ENCODE assay signal across 9 mouse cellular contexts in the genomic region with DNA sequence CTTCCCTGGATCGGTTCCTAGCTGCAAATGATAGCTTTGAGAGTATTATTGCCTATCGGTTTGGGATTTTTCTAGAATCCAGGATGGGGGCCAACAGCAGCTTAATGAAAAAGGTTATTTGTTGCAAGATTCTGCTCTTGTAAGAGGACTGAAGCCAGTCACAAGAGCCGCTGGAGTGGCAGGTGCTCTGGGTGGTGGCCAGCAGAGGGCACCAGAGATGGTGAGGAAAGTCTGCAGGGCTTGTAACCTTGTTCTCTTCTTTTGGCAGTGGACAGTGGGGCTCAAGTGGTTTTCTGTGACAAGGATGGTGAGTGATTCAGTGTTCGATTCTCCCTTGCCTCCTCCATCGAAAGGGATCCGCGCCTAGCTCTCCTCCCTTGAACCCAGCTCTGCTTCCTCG. TPM values are rescaled to one million over a fixed set of nuclear protein-coding genes. Genes with fewer than 3 reads are reported as not detected.
A peak's percentile ranks its signal among the peaks of the same experiment; 100 is the strongest.
DNase-seq lines count a peak whose midpoint lies in the region; ATAC-seq and TF ChIP-seq lines count a peak whose summit lies in the region.
"Had no signal": no experiment of that assay in that cellular context is flagged by ENCODE, and none has a peak within 500 bp of the region (broad histone marks: within the 10 kb centered on the region; RNA-seq: fewer than 3 reads in every experiment).

No protein-coding gene starts in this region.

- H3K4me2 ChIP-seq in neural tube, embryonic 15.5 days, result no peak overlapping the region
- no peak overlapping the region for H3K4me2 ChIP-seq in intestine, postnatal 0 days (replicated peaks; ENCODE audit: low read depth)
- no peak overlapping the region for H3K4me2 ChIP-seq in neural tube, embryonic 13.5 days
- H3K4me2 ChIP-seq: embryonic facial prominence, embryonic 15.5 days had no signal

- H3K36me3 ChIP-seq in neural tube, embryonic 15.5 days, result no peaks in the 10 kb centered on the region
- H3K36me3 ChIP-seq in intestine, postnatal 0 days (ENCODE audit: control insufficient read depth, insufficient read depth), result no peaks in the 10 kb centered on the region
- no peaks in the 10 kb centered on the region for H3K36me3 ChIP-seq in neural tube, embryonic 13.5 days
- H3K36me3 ChIP-seq in thymus, adult 2 months (ENCODE audit: control insufficient read depth, insufficient read depth, low read length), result no peaks in the 10 kb centered on the region
- H3K36me3 ChIP-seq: embryonic facial prominence, embryonic 15.5 days had no signal

- no peak overlapping the region for H3K4me3 ChIP-seq in neural tube, embryonic 15.5 days (replicated peaks)
- no peak overlapping the region for H3K4me3 ChIP-seq in intestine, postnatal 0 days (ENCODE audit: low read depth, low read length)
- H3K4me3 ChIP-seq in neural tube, embryonic 13.5 days, result no peak overlapping the region
- H3K4me3 ChIP-seq in thymus, adult 2 months (ENCODE audit: control insufficient read depth, insufficient read depth, low read length), result no peak overlapping the region
- H3K4me3 ChIP-seq: embryonic facial prominence, embryonic 15.5 days had no signal

- WGBS in neural tube, embryonic 15.5 days, result 37% methylated on average over 8 of the region's 8 CpGs
- 22% methylated on average over 8 of the region's 8 CpGs for WGBS in intestine, postnatal 0 days
- 28% methylated on average over 8 of the region's 8 CpGs for WGBS in neural tube, embryonic 13.5 days
- WGBS in thymus, adult 2 months, result 34% methylated on average over 8 of the region's 8 CpGs

- no peaks in the 10 kb centered on the region for H3K27me3 ChIP-seq in neural tube, embryonic 15.5 days (replicated peaks)
- peaks cover 2% of the 10 kb centered on the region; the same call in 1 of the 2 replicates for H3K27me3 ChIP-seq in intestine, postnatal 0 days (replicated peaks; ENCODE audit: control insufficient read depth, insufficient read depth, low read length)
- peaks cover under 1% of the 10 kb centered on the region; the same call in 1 of the 2 replicates for H3K27me3 ChIP-seq in neural tube, embryonic 13.5 days
- no peaks in the 10 kb centered on the region for H3K27me3 ChIP-seq in thymus, adult 2 months (ENCODE audit: control insufficient read depth, insufficient read depth, low read length)
- H3K27me3 ChIP-seq: embryonic facial prominence, embryonic 15.5 days had no signal

- ATAC-seq in neural tube, embryonic 15.5 days (ENCODE audit: low FRiP score), result no peak
- peak; percentile 45; the same call in 1 of the 2 replicates for ATAC-seq in cerebellum, adult (ENCODE audit: insufficient number of reproducible peaks, low FRiP score, low TSS enrichment)
- peak; percentile 73; the same call in 1 of the 2 replicates for ATAC-seq in frontal cortex, adult (ENCODE audit: low TSS enrichment)
- ATAC-seq in intestine, postnatal 0 days, result no peak
- ATAC-seq in neural tube, embryonic 13.5 days (ENCODE audit: low read depth), result peak; percentile 63; the same call in 1 of the 2 replicates

- no peak overlapping the region for H3K27ac ChIP-seq in neural tube, embryonic 15.5 days (replicated peaks)
- no peak overlapping the region for H3K27ac ChIP-seq in intestine, postnatal 0 days (ENCODE audit: low read depth, low read length)
- no peak overlapping the region for H3K27ac ChIP-seq in neural tube, embryonic 13.5 days (replicated peaks)
- no peak overlapping the region for H3K27ac ChIP-seq in thymus, adult 2 months (ENCODE audit: control insufficient read depth, insufficient read depth, low read length)
- H3K27ac ChIP-seq: embryonic facial prominence, embryonic 15.5 days had no signal

- H3K9me3 ChIP-seq in neural tube, embryonic 15.5 days (replicated peaks), result no peaks in the 10 kb centered on the region
- no peaks in the 10 kb centered on the region for H3K9me3 ChIP-seq in intestine, postnatal 0 days (ENCODE audit: control insufficient read depth)
- H3K9me3 ChIP-seq in neural tube, embryonic 13.5 days, result no peaks in the 10 kb centered on the region
- H3K9me3 ChIP-seq: embryonic facial prominence, embryonic 15.5 days had no signal

- intact Hi-C loops in left cerebral cortex, postnatal 4 days (cut with DNase I), result no loop called here

- no peaks in the 10 kb centered on the region for H3K4me1 ChIP-seq in neural tube, embryonic 15.5 days
- H3K4me1 ChIP-seq in intestine, postnatal 0 days (replicated peaks; ENCODE audit: control insufficient read depth, insufficient read depth, low read length), result no peaks in the 10 kb centered on the region
- no peaks in the 10 kb centered on the region for H3K4me1 ChIP-seq in neural tube, embryonic 13.5 days (replicated peaks)
- H3K4me1 ChIP-seq in thymus, adult 2 months (replicated peaks; ENCODE audit: control insufficient read depth, insufficient read depth, low read length), result peaks cover 12% of the 10 kb centered on the region
- H3K4me1 ChIP-seq: embryonic facial prominence, embryonic 15.5 days had no signal

- peak; percentile 91 for TF ChIP-seq CTCF in intestine, postnatal 0 days (IDR thresholded peaks at IDR 0.05; ENCODE audit: low read depth)
- peak; percentile 84 for TF ChIP-seq CTCF in thymus, adult 2 months (IDR thresholded peaks at IDR 0.05; ENCODE audit: borderline replicate concordance, control insufficient read depth, extremely low read depth, insufficient read depth, low read length, poor library complexity)

- no peak for TF ChIP-seq POLR2A in thymus, adult 2 months (IDR thresholded peaks at IDR 0.05; ENCODE audit: control insufficient read depth, extremely low read depth, insufficient read depth, low read length, poor library complexity)

- H3K9ac ChIP-seq in neural tube, embryonic 15.5 days (replicated peaks), result no peak overlapping the region
- H3K9ac ChIP-seq in intestine, postnatal 0 days (ENCODE audit: low read depth, low read length), result no peak overlapping the region
- no peak overlapping the region for H3K9ac ChIP-seq in neural tube, embryonic 13.5 days
- H3K9ac ChIP-seq: embryonic facial prominence, embryonic 15.5 days had no signal

- peak; percentile 82 for DNase-seq in neural tube, embryonic 10.5 days (ENCODE audit: extremely low spot score, low spot score)
- DNase-seq in left cerebral cortex, postnatal 4 days, result peak; percentile 82
- peak; percentile 83 for DNase-seq in thymus, adult 2 months

RNA-seq across cellular contexts. Expression of a gene that starts 1.1 kb away (rescaled TPM):
- polyA plus RNA-seq in neural tube, embryonic 15.5 days (2015; fragmentation: Nextera tagmentation; extraction: Ambion mirVana), result 0.93 TPM in 1 of 2 replicates, not detected in the other
- 0.73 and 1.2 TPM in 2 replicates for polyA plus RNA-seq in intestine, postnatal 0 days (2015; fragmentation: Nextera tagmentation; extraction: Ambion mirVana)
- not detected for total RNA-seq in left cerebral cortex, postnatal 4 days (2021)
- 0.52 and 1.7 TPM in 2 replicates for polyA plus RNA-seq in neural tube, embryonic 13.5 days (2015; fragmentation: Nextera tagmentation; extraction: Ambion mirVana)
- 2.2 and 2.6 TPM in 2 replicates for polyA plus RNA-seq in thymus, adult 2 months (2012; rRNA removed)

RNA-seq across cellular contexts. Expression of a gene that starts 14.2 kb away (rescaled TPM):
- polyA plus RNA-seq in neural tube, embryonic 15.5 days (2015; fragmentation: Nextera tagmentation; extraction: Ambion mirVana), result 25.4 and 31.9 TPM in 2 replicates
- 17.7 and 18.6 TPM in 2 replicates for polyA plus RNA-seq in intestine, postnatal 0 days (2015; fragmentation: Nextera tagmentation; extraction: Ambion mirVana)
- 10 to 100 TPM; 22.9 to 25.3 TPM for total RNA-seq in left cerebral cortex, postnatal 4 days (2021)
- polyA plus RNA-seq in neural tube, embryonic 13.5 days (2015; fragmentation: Nextera tagmentation; extraction: Ambion mirVana), result 24.0 and 24.1 TPM in 2 replicates
- 140 and 173 TPM in 2 replicates for polyA plus RNA-seq in thymus, adult 2 months (2012; rRNA removed)

RNA-seq across cellular contexts. Expression of a gene that starts 29.7 kb away (rescaled TPM):
- polyA plus RNA-seq in neural tube, embryonic 15.5 days (2015; fragmentation: Nextera tagmentation; extraction: Ambion mirVana), result 4.3 and 4.7 TPM in 2 replicates
- polyA plus RNA-seq in intestine, postnatal 0 days (2015; fragmentation: Nextera tagmentation; extraction: Ambion mirVana), result 0.80 and 1.6 TPM in 2 replicates
- 1 to 10 TPM in 1 of 2 experiments, under 1 TPM in 1; 0.90 to 2.7 TPM for total RNA-seq in left cerebral cortex, postnatal 4 days (2021)
- polyA plus RNA-seq in neural tube, embryonic 13.5 days (2015; fragmentation: Nextera tagmentation; extraction: Ambion mirVana), result 4.1 and 7.9 TPM in 2 replicates
- polyA plus RNA-seq in thymus, adult 2 months (2012; rRNA removed), result 9.7 and 12.3 TPM in 2 replicates

RNA-seq across cellular contexts. Expression of a gene that starts 29.7 kb away (rescaled TPM):
- 17.8 and 18.4 TPM in 2 replicates for polyA plus RNA-seq in neural tube, embryonic 15.5 days (2015; fragmentation: Nextera tagmentation; extraction: Ambion mirVana)
- polyA plus RNA-seq in intestine, postnatal 0 days (2015; fragmentation: Nextera tagmentation; extraction: Ambion mirVana), result 7.4 and 9.0 TPM in 2 replicates
- total RNA-seq in left cerebral cortex, postnatal 4 days (2021), result 10 to 100 TPM; 19.0 to 24.6 TPM
- polyA plus RNA-seq in neural tube, embryonic 13.5 days (2015; fragmentation: Nextera tagmentation; extraction: Ambion mirVana), result 17.2 and 20.9 TPM in 2 replicates
- 27.6 and 35.3 TPM in 2 replicates for polyA plus RNA-seq in thymus, adult 2 months (2012; rRNA removed)

RNA-seq across cellular contexts. Expression of a gene that starts 45.6 kb away (rescaled TPM):
- 140 and 158 TPM in 2 replicates for polyA plus RNA-seq in neural tube, embryonic 15.5 days (2015; fragmentation: Nextera tagmentation; extraction: Ambion mirVana)
- polyA plus RNA-seq in intestine, postnatal 0 days (2015; fragmentation: Nextera tagmentation; extraction: Ambion mirVana), result 199 and 218 TPM in 2 replicates
- 100 to 1,000 TPM; 110 to 116 TPM for total RNA-seq in left cerebral cortex, postnatal 4 days (2021)
- 116 and 121 TPM in 2 replicates for polyA plus RNA-seq in neural tube, embryonic 13.5 days (2015; fragmentation: Nextera tagmentation; extraction: Ambion mirVana)
- polyA plus RNA-seq in thymus, adult 2 months (2012; rRNA removed), result 204 and 216 TPM in 2 replicates

Comparison
In these comparisons a context has a peak if more than half of its experiments do, and no peak if none do; other contexts are left out.
1. ATAC-seq: peak in cerebellum, adult (single experiment), frontal cortex, adult (single experiment) and neural tube, embryonic 13.5 days (single experiment); none in neural tube, embryonic 15.5 days (single experiment) and intestine, postnatal 0 days (single experiment).
2. Peak in every context shown above with its lines, with median percentiles within 50 percentile points of each other: DNase-seq.